Mouse (Mus musculus) CD4-positive helper T cell, adult 2 months (primary cell): ENCODE results near the gene Olfr155.
A peak's percentile ranks its signal among the peaks of the same experiment; 100 is the strongest.

Experiments
- DNase-seq: peaks from one replicate; pipeline ENCODE4 v3.0.0-alpha.2; 2012; ENCODE audit warnings: low read depth, missing footprints, low spot score

The Olfr155 gene

DNA sequence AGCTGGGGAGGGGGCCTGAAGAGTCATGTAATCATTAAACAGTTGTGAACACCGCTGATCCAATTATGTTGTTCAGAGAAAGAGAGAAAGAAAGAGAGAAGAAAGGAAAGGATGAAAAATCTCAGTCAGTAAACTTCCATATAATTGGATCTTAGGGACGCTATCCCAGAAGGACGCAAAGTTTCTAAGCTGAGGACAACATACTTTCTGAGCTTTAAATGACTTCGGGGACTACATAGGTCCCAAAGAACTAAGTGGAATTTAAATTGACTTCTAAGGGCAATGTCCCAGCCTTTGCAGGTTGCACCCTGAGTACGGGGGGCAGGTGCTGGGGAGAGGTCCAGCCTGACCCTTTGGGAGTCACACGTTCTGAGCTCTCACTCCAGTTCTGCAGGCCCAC lies at the start of gene Olfr155:
Olfr155 (plus strand) TSS at position 301 of the 400 bp plus-strand sequence.
- DNase-seq, result no peak

DNA sequence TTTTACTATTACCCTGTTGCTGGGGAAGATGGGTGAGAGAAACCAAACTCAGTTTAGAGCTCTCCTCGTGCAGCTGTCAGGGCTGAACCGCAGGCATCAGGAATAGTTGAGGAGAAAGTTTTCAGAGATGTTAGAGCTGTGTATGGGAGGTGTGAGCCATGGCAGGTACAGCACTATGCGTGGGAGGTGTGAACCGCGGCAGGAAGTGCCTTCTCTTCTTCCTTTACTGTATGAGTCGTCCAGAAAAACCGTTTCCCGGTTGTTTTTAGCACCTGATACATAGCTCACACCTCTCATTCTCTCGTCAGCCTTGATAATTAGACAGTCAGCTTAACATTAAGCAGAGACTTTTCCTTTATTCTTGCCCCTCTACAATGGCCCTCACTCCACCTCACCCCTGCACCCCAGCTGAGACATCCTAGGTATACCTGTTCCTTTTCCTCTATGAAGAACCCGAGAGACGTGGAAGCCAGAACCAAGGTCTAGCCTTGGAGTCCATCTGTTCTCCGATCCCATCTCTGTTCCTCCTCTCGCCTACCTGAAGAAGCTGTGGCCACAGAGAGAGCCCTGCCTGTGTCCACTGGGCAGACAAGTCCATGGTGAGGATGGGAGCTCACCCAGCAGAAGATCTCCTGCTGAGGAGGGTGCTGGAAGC lies 28.3 kb upstream of the Olfr155 start:
- DNase-seq, result peak; percentile 74

DNA sequence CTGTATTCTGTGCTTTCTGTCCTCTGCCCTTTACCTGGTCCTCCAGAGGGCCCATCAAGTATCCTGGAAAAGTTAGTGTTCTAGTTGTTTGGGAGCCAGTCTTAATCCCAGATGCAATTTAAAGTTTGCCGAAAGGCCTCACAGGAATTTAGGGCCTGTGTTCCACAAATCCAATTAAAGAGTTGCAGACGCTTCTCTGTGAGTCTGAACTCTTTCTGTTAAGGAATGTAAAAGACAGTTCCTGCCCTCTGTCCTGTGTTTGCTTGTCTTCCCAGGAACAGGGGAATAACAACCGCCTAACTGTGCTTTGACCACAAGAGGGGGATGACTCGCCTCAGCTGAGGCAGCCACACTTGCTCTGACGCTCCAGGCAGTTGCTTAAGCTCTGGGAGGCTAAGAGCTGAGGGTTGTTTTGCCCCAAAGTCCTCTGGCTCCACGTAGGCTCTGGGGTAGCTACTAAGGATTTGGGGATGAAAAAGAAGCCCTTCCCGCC lies 27.5 kb upstream of the Olfr155 start, which contains the start of gene Olfr156:
Olfr156 (minus strand) TSS at position 51 of the 493 bp plus-strand sequence.
- no peak for DNase-seq

DNA sequence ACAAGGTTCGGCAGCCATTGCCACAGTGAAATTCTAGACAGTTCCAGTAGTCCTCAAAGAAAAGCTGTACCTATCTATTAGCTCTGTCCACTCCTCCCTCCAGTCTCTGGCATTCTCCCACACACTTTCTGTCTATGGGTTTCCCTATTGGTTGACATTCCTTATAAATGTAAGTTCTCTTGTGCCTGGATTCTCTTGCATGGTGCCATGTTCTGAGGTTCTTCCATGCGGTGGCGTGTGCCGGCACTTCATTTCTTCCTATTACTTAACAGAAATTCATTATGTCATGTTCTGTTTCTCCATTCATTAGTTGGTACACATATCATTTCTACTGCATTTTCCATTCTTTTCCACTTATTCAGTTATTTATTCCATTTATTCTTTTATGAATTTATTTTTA lies 22.6 kb upstream of the Olfr155 start:
- no peak for DNase-seq

DNA sequence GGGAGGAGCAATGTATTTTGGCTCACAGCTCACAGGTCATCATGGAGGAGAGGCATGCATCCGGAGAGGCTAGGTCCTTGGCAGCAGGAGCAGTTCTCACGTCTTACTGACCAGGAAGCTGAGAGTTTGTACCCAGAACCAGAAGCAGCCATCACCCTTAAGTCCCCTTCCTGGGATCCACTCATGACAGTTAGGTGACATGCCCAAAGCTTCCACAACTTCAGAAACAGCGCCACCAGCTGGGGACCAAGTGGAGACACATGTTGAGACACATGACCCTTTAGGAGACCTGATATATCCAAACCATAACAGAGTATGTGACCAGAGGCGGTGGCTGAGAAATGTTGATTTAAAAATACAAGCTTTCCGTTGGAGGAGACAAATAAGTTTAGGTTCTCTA lies 19.3 kb upstream of the Olfr155 start:
- DNase-seq, result no peak

DNA sequence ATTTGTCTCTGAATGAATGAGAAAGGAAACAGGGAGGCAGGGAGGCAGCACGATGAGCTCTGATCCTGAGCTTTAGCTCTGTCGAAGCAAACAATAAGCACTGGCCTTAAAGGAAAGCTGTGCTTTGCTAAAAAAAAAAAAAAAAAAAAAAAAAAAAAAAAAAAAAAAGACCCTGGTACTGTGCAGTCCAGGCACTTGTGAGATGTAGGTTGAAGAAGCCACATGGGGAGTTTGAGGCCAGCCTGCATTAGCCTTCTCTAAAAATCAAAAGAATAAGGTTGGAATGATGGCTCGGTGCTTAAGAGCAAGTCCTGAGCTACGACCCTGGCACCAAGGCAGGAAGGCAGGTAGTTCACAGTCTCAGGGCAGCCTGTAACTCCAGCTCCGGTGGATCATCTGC lies 17.6 kb upstream of the Olfr155 start:
- no peak for DNase-seq

DNA sequence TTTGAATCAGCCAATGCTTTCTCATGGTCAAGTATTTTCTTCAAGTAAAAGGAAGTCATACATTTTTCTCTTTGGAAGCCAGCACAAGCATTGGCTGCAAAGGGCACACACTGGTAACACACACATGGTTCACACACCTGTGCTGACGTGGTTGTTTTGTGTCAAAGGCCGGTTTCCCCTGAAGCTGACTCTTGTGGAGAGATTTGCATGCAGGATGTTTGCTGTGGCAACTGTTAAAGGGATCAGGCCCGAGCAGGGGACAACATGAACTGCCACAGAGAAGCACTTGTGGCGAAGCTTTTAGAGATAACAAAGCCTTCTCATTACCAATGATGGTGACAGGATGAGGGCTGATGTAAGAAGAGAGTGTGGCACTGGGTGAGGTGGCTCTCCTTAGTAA lies 16.6 kb upstream of the Olfr155 start:
- DNase-seq, result peak; percentile 70

DNA sequence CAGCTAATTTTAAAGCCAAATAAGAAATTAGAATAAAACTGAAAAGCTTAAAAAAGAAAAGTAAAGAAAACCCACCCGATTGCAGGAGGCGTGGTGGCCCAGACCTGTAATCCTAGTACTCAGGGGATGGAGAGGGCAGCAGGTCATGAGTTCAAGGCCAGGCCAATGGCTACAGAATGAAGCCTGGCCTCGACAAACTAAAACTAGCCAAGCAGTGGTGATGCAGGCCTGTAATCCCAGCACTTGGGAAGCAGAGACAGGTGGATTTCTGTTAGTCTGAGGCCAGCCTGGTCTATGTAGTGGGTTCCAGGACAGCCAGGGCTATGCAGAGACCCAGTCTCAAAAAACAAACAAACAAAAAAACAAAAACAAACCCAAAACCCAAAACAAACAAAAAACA lies 13.0 kb upstream of the Olfr155 start:
- no peak for DNase-seq

DNA sequence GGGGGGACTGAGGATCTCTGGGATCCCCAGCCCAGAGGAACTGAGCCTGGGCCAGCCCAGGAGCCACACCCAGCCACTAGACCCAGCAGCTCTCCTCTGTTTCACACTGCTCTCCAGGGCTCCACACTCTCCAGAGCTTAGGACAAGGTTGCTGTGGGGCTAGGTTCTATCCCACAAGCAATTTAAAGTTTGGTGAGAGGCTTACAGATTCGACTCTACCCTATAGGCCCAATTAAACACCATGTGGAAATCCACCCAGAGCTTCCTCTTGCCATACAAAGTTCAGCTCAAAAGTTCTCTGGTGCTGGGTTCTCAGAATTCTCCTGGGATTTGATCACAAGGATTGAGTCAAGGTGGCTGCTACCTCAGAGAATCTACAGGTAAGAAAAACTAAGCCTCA lies 11.3 kb upstream of the Olfr155 start, which contains the start of gene Olfr157:
Olfr157 (minus strand) TSS at position 101 of the 400 bp plus-strand sequence.
- no peak for DNase-seq

DNA sequence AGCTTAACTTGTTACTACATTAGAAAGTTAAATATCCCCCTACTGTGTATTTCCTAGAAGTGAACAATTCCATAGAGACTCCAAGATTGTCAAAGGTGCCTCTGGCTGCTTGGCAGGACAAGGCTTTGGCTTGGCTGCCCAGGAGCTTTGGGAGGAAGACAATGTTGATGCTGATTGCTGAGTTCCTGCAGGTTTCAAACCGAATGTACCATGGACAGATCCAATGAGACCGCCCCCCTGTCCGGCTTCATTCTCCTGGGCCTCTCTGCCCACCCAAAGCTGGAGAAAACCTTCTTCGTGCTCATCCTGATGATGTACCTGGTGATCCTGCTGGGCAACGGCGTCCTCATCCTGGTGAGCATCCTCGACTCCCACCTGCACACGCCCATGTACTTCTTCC lies 2.7 kb downstream of the Olfr155 start:
- DNase-seq, result no peak

DNA sequence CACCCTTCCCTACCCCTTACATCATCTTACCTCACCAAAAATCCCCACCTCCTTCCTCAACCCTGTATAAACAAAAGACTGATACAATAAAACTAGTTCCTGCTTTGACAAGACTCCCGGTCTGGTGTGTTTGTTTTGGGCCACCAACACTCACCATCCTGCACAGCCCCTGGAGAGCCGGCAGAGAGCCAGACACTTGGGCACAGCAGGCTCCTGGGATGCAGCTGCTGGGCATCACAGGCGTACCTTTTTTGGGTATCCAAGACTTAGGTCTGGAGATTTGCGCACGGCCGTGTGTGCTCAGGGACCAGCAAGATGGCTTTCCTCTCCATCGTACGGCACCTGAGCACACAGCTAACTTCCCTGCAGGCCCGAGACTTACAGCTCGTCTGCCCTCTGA lies 8.5 kb downstream of the Olfr155 start:
- DNase-seq, result no peak

DNA sequence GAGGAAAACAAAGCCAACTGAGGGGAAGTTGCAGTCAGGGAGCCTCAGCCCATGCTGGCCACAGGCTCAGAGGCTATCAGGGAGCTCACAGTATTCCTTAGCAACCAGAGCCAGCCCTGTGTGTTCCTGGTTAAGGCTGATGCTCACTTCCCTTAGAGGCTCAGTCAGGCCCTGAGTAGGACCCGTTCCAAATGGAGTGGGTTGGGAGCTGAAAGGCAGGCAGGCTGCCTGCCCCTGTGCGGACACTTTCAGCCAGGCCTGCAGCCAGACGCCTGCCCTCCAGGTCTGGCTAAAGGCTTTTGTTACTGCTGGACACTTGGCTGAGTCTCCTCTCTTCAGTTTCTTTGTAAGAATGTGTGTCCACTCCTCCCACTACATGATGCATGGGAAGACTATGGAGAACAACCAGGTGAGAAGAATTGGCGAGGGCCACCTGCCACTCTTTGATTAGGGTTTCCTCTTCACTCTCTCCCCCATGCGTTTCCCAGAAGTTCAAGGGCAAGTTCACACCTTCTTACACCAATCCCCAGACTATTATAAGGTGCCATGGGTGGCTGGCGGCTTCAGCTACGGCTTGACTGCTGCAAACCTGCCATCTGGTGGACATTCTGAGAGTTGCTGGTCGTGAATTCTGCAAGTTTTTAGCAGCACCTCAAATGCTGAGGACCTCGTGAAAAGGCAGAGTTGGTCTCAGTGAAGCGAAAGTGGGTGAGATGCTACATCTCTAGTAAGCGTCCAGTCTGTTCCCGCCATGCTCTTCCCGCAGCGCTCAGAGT lies 9.6 kb downstream of the Olfr155 start:
- DNase-seq, result peak; percentile 63

DNA sequence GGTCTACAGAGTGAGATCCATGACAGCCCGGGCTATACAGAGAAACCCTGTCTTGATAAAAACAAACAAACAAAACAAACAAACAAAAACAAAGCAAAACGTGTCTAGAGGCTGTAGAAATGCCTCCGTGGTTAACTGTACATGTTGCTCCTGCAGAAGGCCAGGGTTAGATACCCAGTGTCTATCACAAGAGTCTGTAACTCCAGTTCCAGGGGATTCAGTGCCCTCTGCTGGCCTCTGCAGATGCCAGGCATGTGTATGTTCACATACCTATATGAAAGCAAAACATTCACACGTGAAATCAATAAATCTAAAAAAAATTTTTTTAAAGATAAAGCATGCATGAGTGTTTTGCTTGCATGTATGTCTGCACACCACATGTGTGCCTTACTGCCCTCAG lies 11.9 kb downstream of the Olfr155 start:
- DNase-seq, result no peak

DNA sequence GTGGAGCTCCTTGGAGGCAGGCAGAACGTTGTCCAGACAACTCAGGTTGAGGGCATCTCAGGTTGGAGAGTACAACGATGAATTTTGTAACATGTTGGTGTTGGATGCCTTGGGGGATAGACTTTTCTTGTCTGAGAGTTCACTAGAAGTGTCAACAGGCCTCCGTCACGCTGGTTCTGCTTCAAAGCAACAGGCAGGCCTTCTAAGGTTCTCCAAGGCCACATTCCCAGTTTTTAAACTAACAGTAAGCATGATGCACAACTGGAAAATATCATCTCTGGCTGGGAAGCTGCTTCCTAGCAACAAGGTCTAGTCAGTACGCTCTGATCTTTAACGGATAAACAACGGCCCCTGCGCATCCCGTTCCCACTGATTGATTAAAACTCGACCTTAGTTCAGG lies 18.5 kb downstream of the Olfr155 start:
- DNase-seq, result no peak

DNA sequence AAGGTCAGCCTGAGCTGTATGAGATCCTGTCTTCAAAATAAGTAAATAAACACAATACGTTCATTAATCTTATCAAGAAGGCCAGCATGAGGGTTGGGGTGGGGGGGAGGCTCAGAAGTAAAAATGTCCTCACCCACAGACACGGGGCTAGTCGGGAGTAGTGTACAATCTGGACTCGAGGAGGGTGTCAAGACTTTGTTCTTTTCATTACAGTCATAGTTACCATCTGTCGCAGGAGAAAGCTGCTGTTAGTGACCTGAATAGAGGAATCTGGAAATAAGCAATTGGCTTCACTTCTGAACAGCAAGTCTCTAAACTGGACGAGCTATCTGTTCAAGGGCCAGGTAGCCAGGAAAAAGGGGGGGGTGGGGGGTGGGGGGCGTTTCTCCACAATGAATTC lies 23.1 kb downstream of the Olfr155 start:
- no peak for DNase-seq

DNA sequence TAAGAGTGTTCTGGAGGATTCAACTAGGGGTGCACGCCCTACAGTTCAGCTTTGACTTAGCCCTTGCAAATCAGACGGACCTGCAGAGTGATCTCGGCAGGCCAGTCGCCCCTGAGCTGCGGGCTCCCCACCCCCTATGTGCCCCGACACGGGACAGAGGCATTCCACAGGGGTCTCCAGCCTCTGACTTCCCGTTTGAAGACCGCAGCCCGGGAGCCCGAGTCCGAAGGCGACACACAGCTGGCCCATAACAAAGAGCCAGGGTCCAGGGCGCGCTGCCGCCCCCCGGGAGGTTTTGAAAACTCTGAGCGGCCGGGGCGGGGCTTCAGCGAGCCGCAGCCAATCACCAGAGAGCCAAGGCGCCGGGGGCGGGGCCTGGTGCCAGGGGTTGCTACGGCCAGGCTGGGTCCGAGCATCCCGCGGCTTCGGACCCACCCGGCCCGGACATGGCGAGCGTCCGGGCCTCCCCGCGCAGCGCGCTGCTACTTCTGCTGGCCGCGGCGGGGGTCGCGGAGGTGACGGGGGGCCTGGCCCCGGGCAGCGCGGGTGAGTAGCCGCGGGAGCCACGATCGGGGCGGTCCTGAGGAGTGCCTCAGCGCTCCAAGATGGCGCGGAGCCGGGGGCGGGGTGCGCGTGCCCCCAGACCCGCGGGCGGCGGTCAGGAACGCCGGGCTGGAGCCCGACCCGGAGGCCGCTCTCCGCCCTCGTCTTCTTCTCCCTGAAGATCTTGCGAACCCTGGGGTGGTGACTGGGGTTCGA lies 24.0 kb downstream of the Olfr155 start, which contains the start of gene Reck:
Reck (plus strand) TSS at position 371 of the 759 bp plus-strand sequence.
- DNase-seq, result peak; percentile 78

DNA sequence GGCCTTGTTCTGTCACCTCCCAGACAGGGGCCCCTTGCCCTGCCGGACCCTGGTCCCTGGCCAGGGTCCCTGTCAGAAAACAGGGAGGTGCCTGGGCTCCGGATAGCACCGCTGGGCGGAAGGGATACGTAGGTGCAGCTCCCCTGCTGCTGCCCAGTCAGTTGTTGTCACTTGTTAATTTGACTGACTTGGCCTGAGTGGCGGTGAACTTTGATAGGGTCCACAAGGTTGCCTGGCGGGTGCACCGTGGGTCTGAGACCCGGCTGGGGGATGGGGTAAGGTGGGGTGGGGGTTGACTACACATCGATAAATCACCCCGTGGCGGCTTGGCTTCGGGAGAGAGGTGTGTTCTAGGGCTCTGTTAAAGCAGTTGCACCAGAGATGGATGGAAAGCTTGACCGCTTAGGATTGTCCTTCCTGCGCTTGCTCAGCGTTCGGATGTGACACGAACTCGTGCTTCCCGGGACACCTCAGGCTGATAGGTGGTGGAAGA lies 24.6 kb downstream of the Olfr155 start:
- DNase-seq, result peak; percentile 19

DNA sequence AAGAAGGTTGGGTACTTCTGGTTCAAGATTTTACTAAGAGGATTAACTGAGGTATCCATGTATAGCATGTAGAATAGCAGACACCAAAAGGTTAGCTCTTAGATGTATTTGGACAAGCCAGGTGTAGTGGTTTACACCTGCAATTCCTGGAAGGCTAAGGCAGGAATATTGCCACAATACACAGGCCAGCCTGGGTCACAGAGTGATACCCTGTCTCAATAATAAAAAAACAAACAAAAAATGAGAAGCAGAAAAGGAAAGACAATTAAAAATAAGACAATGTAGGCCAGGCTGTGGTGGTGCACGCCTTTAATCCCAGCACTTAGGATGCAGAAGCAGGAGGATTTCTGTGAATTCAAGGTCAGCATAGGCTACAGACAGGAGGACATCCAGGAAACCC lies 25.9 kb downstream of the Olfr155 start:
- no peak for DNase-seq

DNA sequence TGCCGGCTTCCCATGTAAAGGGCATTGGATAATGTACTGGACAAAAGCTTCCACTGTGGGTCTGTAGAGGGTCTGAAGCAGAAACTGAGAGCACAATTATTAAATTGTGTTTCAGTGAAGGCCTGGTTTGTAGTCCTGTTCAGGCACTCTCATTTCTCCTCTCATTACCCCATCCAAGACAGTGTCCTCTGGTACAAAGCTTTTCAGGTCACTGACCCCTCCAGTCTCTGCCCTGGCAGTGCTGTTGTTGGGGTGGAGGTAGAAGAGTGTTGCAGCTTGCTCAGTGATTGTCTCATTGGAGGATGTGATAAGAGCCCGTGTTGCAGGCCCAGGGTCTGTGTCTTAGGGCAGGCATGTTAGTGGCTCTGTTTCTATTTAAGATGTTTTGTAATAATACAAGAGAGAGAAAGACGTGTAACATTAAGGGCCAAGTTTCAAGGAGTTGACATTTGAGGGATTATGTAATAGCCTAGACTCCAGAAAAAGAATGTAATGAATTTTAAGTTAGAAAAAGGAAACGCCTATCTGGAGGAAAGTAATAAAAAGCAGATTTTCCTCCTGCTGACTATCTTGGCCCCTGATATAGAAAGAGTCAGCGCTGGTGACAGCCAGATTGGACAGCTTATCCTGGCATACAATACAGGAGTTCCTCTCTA lies 26.9 kb downstream of the Olfr155 start:
- DNase-seq, result no peak

DNA sequence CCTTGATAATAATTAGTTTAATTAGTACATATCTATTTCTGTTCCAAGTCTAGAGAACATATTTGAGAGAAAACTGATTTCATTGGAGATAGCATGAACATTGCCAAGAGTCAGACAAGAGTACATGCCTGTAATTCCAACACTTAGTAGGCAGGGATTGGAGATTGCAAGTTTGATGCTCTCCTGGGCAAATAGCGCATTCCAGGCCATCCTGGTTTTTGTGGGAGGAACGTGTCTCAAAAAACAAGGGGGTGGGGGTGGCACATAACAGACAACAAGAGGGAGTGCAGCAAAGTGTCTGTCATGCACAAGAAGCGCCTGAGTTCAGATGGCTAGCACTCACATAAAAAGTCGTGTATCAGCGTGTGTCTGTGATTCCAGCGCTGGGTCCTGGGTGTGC lies 28.2 kb downstream of the Olfr155 start:
- no peak for DNase-seq

DNA sequence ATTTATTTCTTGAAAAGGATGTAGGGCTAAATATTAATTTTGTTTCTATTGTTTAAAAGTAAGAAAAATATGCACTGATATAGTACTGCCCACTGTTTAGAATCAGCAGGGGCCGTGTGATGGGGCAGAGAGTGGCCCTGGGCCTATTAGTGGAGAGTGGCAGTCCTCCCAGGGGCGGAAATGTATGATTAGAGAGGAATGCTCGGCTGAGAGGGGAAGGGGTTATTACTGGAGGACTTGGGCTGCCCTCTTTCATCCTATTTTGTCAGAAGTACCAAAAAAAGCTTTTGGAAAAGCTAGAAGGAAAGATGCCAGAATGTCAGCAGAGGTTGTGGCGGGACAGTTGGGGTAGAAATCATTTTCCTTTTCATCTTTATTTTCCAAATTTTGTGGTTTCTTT lies 32.8 kb downstream of the Olfr155 start:
- no peak for DNase-seq
